Mouse (Mus musculus) heart, adult 18-20 months (tissue): ENCODE results near the gene Pold1. TPM values are rescaled to one million over a fixed set of nuclear protein-coding genes. Genes with fewer than 3 reads are reported as not detected.
A peak's percentile ranks its signal among the peaks of the same experiment; 100 is the strongest.

Experiments used
- DNase-seq, 2 experiments: peaks; one replicate each; pipeline ENCODE4 v3.0.0; 2021 to 2022; ENCODE audit warnings: mixed read lengths in 1 of 2
- total RNA-seq, 2 experiments: library from RNA; stranded (reverse); gene quantifications; 2 replicates each; pipeline ENCODE4 v1.2.3; 2021

The Pold1 gene
- total RNA-seq, 2 experiments from 2014 or later = 12.6 to 16.2 TPM

- DNase-seq = no peak
Observed at GRCm38 (mm10) chr7:44546274-44546673, 2.4 kb downstream of the Pold1 start.

GRCm38 (mm10) chr7:44543071-44543470 lies 5.6 kb downstream of the Pold1 start:
- DNase-seq = no peak

- DNase-seq = no peak
Observed at GRCm38 (mm10) chr7:44542555-44542954, 6.1 kb downstream of the Pold1 start.

GRCm38 (mm10) chr7:44538756-44539624 lies 9.7 kb downstream of the Pold1 start:
- DNase-seq = no peak

- no peak for DNase-seq
Observed at GRCm38 (mm10) chr7:44537496-44537895, 11.2 kb downstream of the Pold1 start.

GRCm38 (mm10) chr7:44537009-44537408 lies 11.6 kb downstream of the Pold1 start:
- no peak for DNase-seq

GRCm38 (mm10) chr7:44536590-44536968 lies 12.1 kb downstream of the Pold1 start:
- DNase-seq = no peak

GRCm38 (mm10) chr7:44535657-44536589 lies 12.7 kb downstream of the Pold1 start:
- no peak for DNase-seq

GRCm38 (mm10) chr7:44534656-44535441 lies 13.8 kb downstream of the Pold1 start:
- no peak for DNase-seq

- peak in 1 of 2 experiments; percentile 45 for DNase-seq
Observed at GRCm38 (mm10) chr7:44534242-44534641, 14.4 kb downstream of the Pold1 start.

- no peak for DNase-seq
Observed at GRCm38 (mm10) chr7:44533746-44534045, 15.0 kb downstream of the Pold1 start.

GRCm38 (mm10) chr7:44532918-44533745 lies 15.5 kb downstream of the Pold1 start:
- DNase-seq = no peak

- DNase-seq = no peak
Observed at GRCm38 (mm10) chr7:44531946-44532732, 16.5 kb downstream of the Pold1 start, which contains the start of gene Spib. Gene Spib (minus strand): TSS chr7:44532071.

GRCm38 (mm10) chr7:44531207-44531606 lies 17.4 kb downstream of the Pold1 start:
- no peak for DNase-seq

- DNase-seq = no peak
Observed at GRCm38 (mm10) chr7:44530507-44530906, 18.1 kb downstream of the Pold1 start.

GRCm38 (mm10) chr7:44529518-44529917 lies 19.1 kb downstream of the Pold1 start:
- no peak for DNase-seq

GRCm38 (mm10) chr7:44527483-44528398 lies 20.9 kb downstream of the Pold1 start:
- DNase-seq = peak; percentile 76 to 80

- DNase-seq = no peak
Observed at GRCm38 (mm10) chr7:44526414-44527154, 22.1 kb downstream of the Pold1 start.
